Mouse (Mus musculus) midbrain, embryonic 10.5 days (tissue): ENCODE measurements around the gene Ppp2r5c. TPM values are rescaled to one million over a fixed set of nuclear protein-coding genes. Genes with fewer than 3 reads are reported as not detected.

Source experiments
- DNase-seq: peaks from one replicate; pipeline ENCODE4 v3.0.0-alpha.2; 2017; ENCODE audit warnings: low spot score
- H3K27ac ChIP-seq: fragments of 300-500 bp; sonication (generic); replicated peaks from 2 replicates; pipeline ENCODE4 v1.5.1; 2016; ENCODE audit warnings: mild to moderate bottlenecking
- H3K27me3 ChIP-seq: fragments of 300-500 bp; sonication (generic); 2 replicates; pipeline ENCODE4 v1.6.1; 2016; ENCODE audit warnings: low read depth, mild to moderate bottlenecking; ENCODE audit not compliant: poor library complexity, severe bottlenecking
- H3K36me3 ChIP-seq: fragments of 300-500 bp; sonication (generic); 2 replicates; pipeline ENCODE4 v1.6.1; 2016; ENCODE audit warnings: mild to moderate bottlenecking, moderate library complexity
- H3K4me1 ChIP-seq: fragments of 300-500 bp; sonication (generic); 2 replicates; pipeline ENCODE4 v1.6.1; 2016
- H3K4me3 ChIP-seq: fragments of 300-500 bp; sonication (generic); 2 replicates; pipeline ENCODE4 v1.5.1; 2016; ENCODE audit warnings: mild to moderate bottlenecking, moderate library complexity
- H3K9me3 ChIP-seq: fragments of 300-500 bp; sonication (generic); replicated peaks from 2 replicates; pipeline ENCODE4 v1.6.1; 2016; ENCODE audit warnings: mild to moderate bottlenecking
- WGBS: fragments of 180-500 bp; shearing (Covaris S2); methylation state at CpG from one replicate; pipeline ENCODE4 v1.1.7; 2016; 5-methylcytosine and 5-hydroxymethylcytosine counted together
- polyA plus RNA-seq: library from polyadenylated mRNA; unstranded; fragments of >200 nt; fragmentation: Nextera tagmentation; extraction: Ambion mirVana; gene quantifications from 2 replicates; pipeline ENCODE4 v1.2.1, GENCODE M21; 2016

The Ppp2r5c gene
- polyA plus RNA-seq, 1 experiment from 2014 or later = 142 TPM

- Histone ChIP-seq H3K9me3 (no peaks in the 10 kb centered on the region), H3K36me3 (peaks cover 8% of the 10 kb centered on the region), H3K4me3 (no peak overlapping the region), H3K27me3 (no peaks in the 10 kb centered on the region), H3K4me1 (peaks cover 16% of the 10 kb centered on the region), H3K27ac (no peak overlapping the region)
- DNase-seq = no peak
- 89% methylated on average over 9 of the region's 9 CpGs for WGBS
Observed at GRCm38 (mm10) chr12:110539798-110540197, 92.9 kb downstream of the Ppp2r5c start.

- Histone ChIP-seq H3K4me3 (no peak overlapping the region), H3K36me3 (peaks cover 13% of the 10 kb centered on the region), H3K9me3 (no peaks in the 10 kb centered on the region), H3K27me3 (no peaks in the 10 kb centered on the region), H3K4me1 (peaks cover 16% of the 10 kb centered on the region), H3K27ac (no peak overlapping the region)
- no peak for DNase-seq
- WGBS = 93% methylated on average over 8 of the region's 8 CpGs
Observed at GRCm38 (mm10) chr12:110540273-110540672, 93.4 kb downstream of the Ppp2r5c start.

GRCm38 (mm10) chr12:110541001-110541400 lies 94.1 kb downstream of the Ppp2r5c start:
- H3K36me3 ChIP-seq = peaks cover 19% of the 10 kb centered on the region
- H3K27me3 ChIP-seq = no peaks in the 10 kb centered on the region
- WGBS = 94% methylated on average over 8 of the region's 8 CpGs
- peaks cover 16% of the 10 kb centered on the region for H3K4me1 ChIP-seq
- DNase-seq = no peak
- no peaks in the 10 kb centered on the region for H3K9me3 ChIP-seq
- no peak overlapping the region for H3K27ac ChIP-seq
- no peak overlapping the region for H3K4me3 ChIP-seq

- 83% methylated on average over 5 of the region's 5 CpGs for WGBS
- DNase-seq = no peak
- peaks cover 25% of the 10 kb centered on the region for H3K36me3 ChIP-seq
- H3K27me3 ChIP-seq = no peaks in the 10 kb centered on the region
- H3K4me1 ChIP-seq = peaks cover 16% of the 10 kb centered on the region
- no peaks in the 10 kb centered on the region for H3K9me3 ChIP-seq
- peak overlapping the region; percentile 15; the same call in 1 of the 2 replicates for H3K27ac ChIP-seq
- no peak overlapping the region for H3K4me3 ChIP-seq
Observed at GRCm38 (mm10) chr12:110541528-110541927, 94.6 kb downstream of the Ppp2r5c start.

GRCm38 (mm10) chr12:110545040-110545701 lies 98.3 kb downstream of the Ppp2r5c start:
- Histone ChIP-seq H3K27me3 (no peaks in the 10 kb centered on the region), H3K36me3 (peaks cover 58% of the 10 kb centered on the region), H3K4me3 (no peak overlapping the region), H3K9me3 (no peaks in the 10 kb centered on the region), H3K4me1 (peaks cover 16% of the 10 kb centered on the region), H3K27ac (no peak overlapping the region)
- WGBS = 88% methylated on average over 4 of the region's 4 CpGs
- peak; percentile 8 for DNase-seq

GRCm38 (mm10) chr12:110547573-110547972 lies 100.7 kb downstream of the Ppp2r5c start:
- peaks cover 79% of the 10 kb centered on the region for H3K36me3 ChIP-seq

DNA sequence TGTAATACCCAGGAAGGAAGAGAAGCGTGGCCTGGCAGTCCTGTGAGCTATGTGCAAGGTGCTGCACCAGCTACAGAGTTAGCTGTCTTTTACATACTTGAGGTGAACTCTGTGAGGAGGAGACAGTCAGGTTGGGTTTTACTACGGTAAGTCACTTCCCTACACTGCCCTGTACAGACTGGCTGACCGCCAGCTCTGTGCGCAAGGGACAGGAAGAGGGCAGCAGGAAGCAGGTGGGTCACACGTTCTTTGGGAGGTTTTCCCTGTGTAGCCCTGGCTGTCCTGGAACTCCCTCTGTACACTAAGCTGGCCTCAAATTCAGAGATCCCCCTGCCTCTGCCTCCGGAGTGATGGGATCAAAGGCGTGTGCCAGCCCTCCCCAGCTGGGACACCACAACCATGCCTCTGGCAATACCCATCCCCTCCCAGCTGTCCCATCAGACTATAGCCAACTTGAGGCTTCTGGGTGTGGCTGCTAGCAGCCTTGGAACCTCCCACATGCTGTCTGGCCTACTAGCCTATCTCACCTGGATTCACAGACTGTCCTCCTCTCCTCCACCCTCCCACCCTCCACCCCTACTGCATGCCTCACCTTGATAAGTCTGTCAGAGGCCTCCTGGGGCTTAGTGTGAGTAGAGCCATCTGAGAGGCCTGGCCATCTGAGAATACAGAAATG lies 102.7 kb downstream of the Ppp2r5c start:
- no peaks in the 10 kb centered on the region for H3K27me3 ChIP-seq
- H3K9me3 ChIP-seq = no peaks in the 10 kb centered on the region
- DNase-seq = no peak
- H3K4me1 ChIP-seq = no peaks in the 10 kb centered on the region
- WGBS = 92% methylated on average over 7 of the region's 7 CpGs
- H3K4me3 ChIP-seq = no peak overlapping the region
- no peak overlapping the region for H3K27ac ChIP-seq
- H3K36me3 ChIP-seq = peaks cover 95% of the 10 kb centered on the region

More at GRCm38 (mm10) chr12:110547573-110547972, 100.7 kb downstream of the Ppp2r5c start:
- H3K27me3 ChIP-seq = no peaks in the 10 kb centered on the region
- no peaks in the 10 kb centered on the region for H3K9me3 ChIP-seq
- no peak overlapping the region for H3K27ac ChIP-seq
- DNase-seq = no peak
- H3K4me3 ChIP-seq = no peak overlapping the region
- WGBS = 93% methylated on average over 12 of the region's 12 CpGs
- peaks cover 2% of the 10 kb centered on the region; the same call in 1 of the 2 replicates for H3K4me1 ChIP-seq

DNA sequence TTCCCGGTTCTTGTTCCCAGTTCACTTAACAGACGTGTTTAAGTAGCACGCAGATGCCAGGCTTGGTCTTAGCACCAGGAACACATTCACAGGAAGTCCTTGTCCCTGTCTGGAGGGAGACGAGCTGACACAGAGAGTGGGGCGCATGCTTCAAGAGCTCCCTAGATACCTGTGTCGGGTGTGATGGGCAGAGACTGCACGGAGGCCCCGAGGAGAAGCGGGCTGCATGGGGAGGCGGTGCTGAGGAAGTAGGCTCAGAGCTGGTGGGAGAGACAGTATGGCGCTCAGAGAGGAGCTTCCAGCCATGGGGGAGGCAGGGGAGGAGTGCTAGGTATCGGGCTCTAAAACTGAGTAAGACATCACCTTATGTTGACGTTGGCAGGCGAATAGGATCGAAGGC lies 103.4 kb downstream of the Ppp2r5c start:
- Histone ChIP-seq H3K27me3 (no peaks in the 10 kb centered on the region), H3K4me3 (no peak overlapping the region), H3K9me3 (no peaks in the 10 kb centered on the region), H3K4me1 (no peaks in the 10 kb centered on the region), H3K27ac (no peak overlapping the region), H3K36me3 (peaks cover 96% of the 10 kb centered on the region)
- WGBS = 93% methylated on average over 15 of the region's 15 CpGs
- DNase-seq = peak; percentile 10

DNA sequence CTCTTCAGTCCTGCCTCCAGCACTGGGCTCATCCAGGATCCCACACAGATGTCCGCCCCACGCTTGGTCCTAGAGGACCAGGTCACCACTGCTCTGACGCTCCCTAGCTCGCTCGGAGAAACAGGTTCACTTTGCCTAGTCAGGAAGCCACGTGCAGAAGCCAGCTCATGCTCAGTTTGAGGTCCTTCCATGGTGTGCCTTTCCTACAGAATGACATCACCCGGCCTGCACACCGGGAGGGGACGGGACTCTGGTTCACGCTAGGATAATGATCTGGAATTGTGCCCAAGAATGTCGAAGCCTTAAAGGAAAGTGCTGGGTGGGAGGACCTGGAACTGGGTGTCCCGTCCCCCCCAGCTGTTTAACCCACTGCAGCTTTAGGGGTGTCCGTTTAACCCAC lies 105.2 kb downstream of the Ppp2r5c start:
- Histone ChIP-seq H3K27ac (no peak overlapping the region), H3K27me3 (no peaks in the 10 kb centered on the region), H3K9me3 (no peaks in the 10 kb centered on the region), H3K4me3 (no peak overlapping the region), H3K36me3 (peaks cover 96% of the 10 kb centered on the region), H3K4me1 (no peaks in the 10 kb centered on the region)
- WGBS = 93% methylated on average over 13 of the region's 13 CpGs
- no peak for DNase-seq

- 97% methylated on average over 5 of the region's 5 CpGs for WGBS
- no peak for DNase-seq
- Histone ChIP-seq H3K36me3 (peaks cover 95% of the 10 kb centered on the region), H3K27me3 (no peaks in the 10 kb centered on the region), H3K9me3 (no peaks in the 10 kb centered on the region), H3K4me1 (no peaks in the 10 kb centered on the region), H3K27ac (no peak overlapping the region), H3K4me3 (no peak overlapping the region)
Observed at GRCm38 (mm10) chr12:110553362-110553761, 106.4 kb downstream of the Ppp2r5c start.

- Histone ChIP-seq H3K36me3 (peaks cover 99% of the 10 kb centered on the region), H3K27me3 (no peaks in the 10 kb centered on the region), H3K27ac (no peak overlapping the region), H3K4me3 (no peak overlapping the region), H3K4me1 (no peaks in the 10 kb centered on the region), H3K9me3 (no peaks in the 10 kb centered on the region)
- no peak for DNase-seq
- WGBS = 90% methylated on average over 21 of the region's 21 CpGs
Observed at GRCm38 (mm10) chr12:110555536-110556240, 108.8 kb downstream of the Ppp2r5c start.

DNA sequence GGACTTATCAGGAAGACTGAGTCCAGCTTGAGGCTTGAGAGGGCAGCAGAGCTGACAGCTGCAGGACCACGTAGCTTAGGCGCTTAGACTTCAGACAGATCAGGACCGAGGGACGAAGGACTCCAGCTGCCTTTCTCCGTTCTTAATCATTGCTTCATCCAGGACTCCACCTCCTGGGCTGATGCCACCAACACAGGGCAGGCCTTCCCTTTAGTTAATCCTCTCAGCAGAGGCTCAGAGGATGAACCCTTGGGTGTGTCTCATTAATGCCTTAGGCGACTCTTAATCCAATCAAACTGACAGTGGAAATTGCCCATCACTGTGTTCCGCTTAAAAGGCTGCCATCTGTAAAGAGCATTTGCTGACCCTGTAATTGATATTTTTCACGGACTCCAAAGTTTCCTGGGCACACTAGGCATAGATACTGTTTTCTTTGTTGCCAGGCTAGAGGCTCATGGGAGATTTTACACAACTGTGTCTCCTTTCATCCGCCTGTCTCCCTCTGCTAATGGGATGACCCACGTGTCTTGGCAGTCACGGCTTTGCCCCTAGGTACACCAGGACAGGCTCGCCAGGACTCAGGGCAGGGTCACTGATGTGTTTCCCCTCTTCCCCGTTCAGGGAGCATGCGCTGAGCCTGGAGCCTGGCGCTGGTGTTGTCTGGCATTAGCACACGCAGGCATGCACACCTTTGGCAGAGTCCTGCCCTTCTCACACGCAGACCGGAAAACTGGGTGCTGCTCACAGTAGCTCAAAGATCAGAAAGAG lies 110.1 kb downstream of the Ppp2r5c start:
- peaks cover 99% of the 10 kb centered on the region for H3K36me3 ChIP-seq
- no peak overlapping the region for H3K27ac ChIP-seq
- H3K4me1 ChIP-seq = no peaks in the 10 kb centered on the region
- DNase-seq = no peak
- 76% methylated on average over 18 of the region's 18 CpGs for WGBS
- no peaks in the 10 kb centered on the region for H3K27me3 ChIP-seq
- H3K4me3 ChIP-seq = no peak overlapping the region
- no peaks in the 10 kb centered on the region for H3K9me3 ChIP-seq
